Mouse (Mus musculus) ES-Bruce4 (cell line): Measurements from ENCODE around the gene Slc23a2. TPM values are rescaled to one million over a fixed set of nuclear protein-coding genes. Genes with fewer than 3 reads are reported as not detected.

Experiments used
- H3K27ac ChIP-seq: 2 replicates; pipeline ENCODE4 v1.5.1; 2012; ENCODE audit warnings: low read length, inconsistent platforms; ENCODE audit not compliant: insufficient read depth
- H3K27me3 ChIP-seq: 2 replicates; pipeline ENCODE4 v1.6.1; 2012; ENCODE audit warnings: mild to moderate bottlenecking, low read length, inconsistent platforms; ENCODE audit not compliant: control insufficient read depth, poor library complexity, insufficient read depth, severe bottlenecking
- H3K36me3 ChIP-seq: 2 replicates; pipeline ENCODE4 v1.6.1; 2012; ENCODE audit warnings: inconsistent platforms, mild to moderate bottlenecking, low read length, moderate library complexity; ENCODE audit not compliant: control insufficient read depth, poor library complexity, insufficient read depth, severe bottlenecking
- H3K4me1 ChIP-seq: one replicate; pipeline ENCODE4 v1.8.1; 2011; ENCODE audit warnings: low read length; ENCODE audit not compliant: control insufficient read depth, insufficient read depth
- H3K4me3 ChIP-seq: 2 replicates; pipeline ENCODE4 v1.5.1; 2011; ENCODE audit warnings: low read depth, mild to moderate bottlenecking, low read length
- H3K9ac ChIP-seq: 2 replicates; pipeline ENCODE4 v1.6.1; 2012; ENCODE audit warnings: low read depth, mild to moderate bottlenecking, inconsistent platforms; ENCODE audit not compliant: poor library complexity, severe bottlenecking
- H3K9me3 ChIP-seq: replicated peaks from 2 replicates; pipeline ENCODE4 v1.6.1; 2012; ENCODE audit warnings: mild to moderate bottlenecking, low read length, inconsistent platforms; ENCODE audit not compliant: control insufficient read depth, poor library complexity, insufficient read depth, severe bottlenecking
- CTCF ChIP-seq: IDR thresholded peaks from one replicate; pipeline ENCODE4 v1.8.1; 2011; ENCODE audit warnings: low read depth, low read length
- EP300 ChIP-seq: IDR thresholded peaks from 2 replicates; pipeline ENCODE4 v1.6.1; 2011; ENCODE audit warnings: low read depth, low read length; ENCODE audit not compliant: insufficient read depth
- POLR2A ChIP-seq: IDR thresholded peaks from one replicate; pipeline ENCODE4 v1.8.1; 2011; ENCODE audit warnings: low read length; ENCODE audit not compliant: insufficient read depth
- polyA plus RNA-seq: library from polyadenylated mRNA; stranded (reverse); fragments of >200 nt; gene quantifications from 2 replicates; pipeline ENCODE4 v1.2.4, GENCODE M21; 2011; ENCODE audit warnings: low read depth; ENCODE audit not compliant: missing spikeins, insufficient read depth, insufficient read length

The Slc23a2 gene
- polyA plus RNA-seq, 1 experiment: 20.8 TPM

DNA sequence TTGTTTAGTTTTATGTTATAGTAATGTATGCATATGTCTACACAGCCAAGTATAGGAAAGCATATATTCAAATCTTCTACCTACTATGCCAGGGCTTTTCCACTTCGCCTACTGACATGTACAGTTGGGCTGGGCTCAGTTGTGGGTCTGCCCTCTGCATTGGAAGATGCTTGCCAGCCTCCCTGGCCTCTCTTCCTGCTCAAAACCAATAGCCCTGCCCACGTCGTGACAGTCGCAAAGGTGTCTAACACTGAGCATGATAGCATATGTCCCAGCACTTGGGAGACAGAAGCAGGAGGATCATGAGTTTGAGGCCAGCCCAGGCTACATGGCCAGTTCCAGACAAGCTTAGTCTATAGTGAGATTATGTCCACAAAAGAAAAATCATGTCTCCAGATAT is 131.8 kb downstream of the Slc23a2 start:
- Histone ChIP-seq H3K36me3 (no peaks in the 10 kb centered on the region), H3K9me3 (no peaks in the 10 kb centered on the region), H3K4me1 (no peaks in the 10 kb centered on the region), H3K27me3 (no peaks in the 10 kb centered on the region), H3K9ac (no peak overlapping the region), H3K27ac (no peak overlapping the region), H3K4me3 (no peak overlapping the region)
- no peak for TF ChIP-seq POLR2A
- TF ChIP-seq EP300: no peak
- TF ChIP-seq CTCF: no peak

DNA sequence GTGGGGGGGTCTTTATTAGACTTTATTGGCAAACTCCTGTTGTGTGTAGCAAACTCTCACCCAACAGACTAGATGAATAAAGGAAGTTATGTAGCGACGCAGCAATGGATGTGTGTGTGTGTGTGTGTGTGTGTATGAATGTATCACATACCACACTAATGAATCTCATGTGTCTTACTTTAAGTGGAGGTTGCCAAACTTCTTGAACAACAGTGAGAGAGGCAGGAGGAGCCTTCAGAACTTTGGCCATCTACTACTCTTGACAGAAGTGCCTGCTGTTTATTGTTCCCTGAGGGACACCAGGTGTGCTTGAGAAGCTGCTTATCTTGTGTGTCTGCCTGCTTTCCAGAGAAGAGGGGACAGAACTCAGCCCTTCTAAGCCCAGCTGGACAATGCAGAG is 134.1 kb downstream of the Slc23a2 start:
- no peaks in the 10 kb centered on the region for H3K9me3 ChIP-seq
- no peaks in the 10 kb centered on the region for H3K4me1 ChIP-seq
- H3K27me3 ChIP-seq: no peaks in the 10 kb centered on the region
- no peak overlapping the region for H3K4me3 ChIP-seq
- no peak overlapping the region for H3K9ac ChIP-seq
- no peak overlapping the region for H3K27ac ChIP-seq
- no peaks in the 10 kb centered on the region for H3K36me3 ChIP-seq
- TF ChIP-seq CTCF (no peak), POLR2A (no peak), EP300 (no peak)

DNA sequence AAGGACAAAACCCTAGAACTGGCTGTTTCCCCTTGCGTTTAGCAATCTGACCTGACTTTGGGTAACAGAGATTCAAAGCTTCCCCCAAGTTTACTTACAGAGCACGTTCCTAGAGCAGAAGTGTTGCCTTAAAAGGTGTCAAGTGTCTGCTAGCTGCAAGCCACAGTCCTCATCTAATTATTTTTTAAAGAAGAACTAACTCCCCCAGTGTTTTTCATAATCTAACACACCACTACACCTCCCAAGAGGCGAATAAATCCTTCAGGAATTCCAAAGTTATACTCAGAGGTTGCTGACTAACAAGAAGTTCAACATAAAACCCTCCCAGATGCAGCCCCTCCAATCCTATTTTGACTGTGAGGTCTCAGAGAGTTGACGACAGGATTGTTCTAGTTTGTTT is 136.7 kb downstream of the Slc23a2 start:
- TF ChIP-seq CTCF (no peak), POLR2A (no peak), EP300 (no peak)
- H3K9ac ChIP-seq: no peak overlapping the region
- no peaks in the 10 kb centered on the region for H3K36me3 ChIP-seq
- no peaks in the 10 kb centered on the region for H3K9me3 ChIP-seq
- H3K4me1 ChIP-seq: no peaks in the 10 kb centered on the region
- no peaks in the 10 kb centered on the region for H3K27me3 ChIP-seq
- no peak overlapping the region for H3K27ac ChIP-seq
- H3K4me3 ChIP-seq: no peak overlapping the region

DNA sequence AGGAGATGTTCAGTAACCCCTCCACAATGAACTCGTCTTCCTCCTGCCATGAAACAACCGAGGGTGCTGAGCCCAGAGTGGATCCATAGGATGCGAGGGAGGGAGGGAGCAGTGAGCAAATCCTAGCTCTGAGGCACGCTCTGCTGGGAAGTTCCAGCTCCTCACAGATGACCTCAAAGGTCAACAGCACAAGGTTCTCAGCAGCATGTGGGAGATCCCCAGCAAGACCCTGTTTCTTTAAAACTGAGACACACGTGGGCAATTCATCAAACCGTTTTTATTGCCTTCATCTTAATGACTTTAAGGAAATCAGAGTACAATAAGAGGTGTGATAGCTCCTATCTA is 137.5 kb downstream of the Slc23a2 start:
- H3K4me3 ChIP-seq: no peak overlapping the region
- no peak overlapping the region for H3K27ac ChIP-seq
- no peaks in the 10 kb centered on the region for H3K4me1 ChIP-seq
- H3K36me3 ChIP-seq: no peaks in the 10 kb centered on the region
- no peaks in the 10 kb centered on the region for H3K27me3 ChIP-seq
- TF ChIP-seq POLR2A: no peak
- TF ChIP-seq CTCF: no peak
- TF ChIP-seq EP300: no peak
- no peak overlapping the region for H3K9ac ChIP-seq
- H3K9me3 ChIP-seq: no peaks in the 10 kb centered on the region

DNA sequence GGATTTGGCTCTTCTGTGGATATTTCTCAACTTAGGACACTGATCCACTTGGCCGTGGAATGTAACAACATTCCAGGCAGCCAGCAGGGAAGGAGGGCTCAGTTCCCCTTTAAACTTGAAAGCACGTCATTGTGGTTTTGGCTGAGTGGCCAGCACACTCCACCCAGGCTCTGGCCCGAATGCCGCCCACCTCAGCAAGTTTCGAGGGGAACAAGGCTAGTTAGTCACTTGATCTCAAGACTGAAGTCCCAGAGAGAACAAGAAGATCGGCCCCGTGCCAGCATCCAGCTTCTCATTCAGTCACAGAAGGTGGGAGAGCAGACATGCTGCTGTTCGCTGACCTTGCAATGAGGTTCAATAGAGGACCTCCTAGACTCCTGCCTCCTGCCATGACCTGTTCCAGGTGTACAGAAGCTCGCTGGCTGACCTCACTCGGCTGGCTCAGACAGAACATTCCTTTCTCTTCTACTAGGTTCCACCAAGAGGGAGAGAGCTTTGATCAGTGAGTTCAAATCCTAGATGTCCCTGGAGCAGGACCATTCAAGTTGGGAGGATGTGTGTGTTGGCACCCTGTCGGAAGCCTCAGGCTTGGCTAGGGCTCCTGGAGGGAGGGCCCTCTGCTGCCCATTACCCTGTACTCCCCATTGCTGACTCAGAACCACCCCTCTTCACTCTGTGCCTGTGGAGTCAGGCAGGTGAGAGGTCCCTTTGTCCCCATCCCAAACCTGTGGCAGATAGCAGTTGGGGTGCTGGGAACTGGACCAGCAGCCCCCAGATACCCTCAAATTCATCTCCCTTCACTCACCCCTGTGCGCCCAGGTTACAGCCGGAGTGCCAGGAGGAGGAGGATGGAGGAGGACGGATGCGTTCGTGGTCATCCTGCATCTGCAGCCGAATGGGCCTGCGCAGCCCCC is 138.1 kb downstream of the Slc23a2 start:
- H3K4me1 ChIP-seq: no peaks in the 10 kb centered on the region
- H3K27me3 ChIP-seq: no peaks in the 10 kb centered on the region
- no peaks in the 10 kb centered on the region for H3K9me3 ChIP-seq
- no peak overlapping the region for H3K4me3 ChIP-seq
- TF ChIP-seq EP300 (no peak), POLR2A (no peak), CTCF (no peak)
- no peak overlapping the region for H3K27ac ChIP-seq
- no peaks in the 10 kb centered on the region for H3K36me3 ChIP-seq
- H3K9ac ChIP-seq: no peak overlapping the region

DNA sequence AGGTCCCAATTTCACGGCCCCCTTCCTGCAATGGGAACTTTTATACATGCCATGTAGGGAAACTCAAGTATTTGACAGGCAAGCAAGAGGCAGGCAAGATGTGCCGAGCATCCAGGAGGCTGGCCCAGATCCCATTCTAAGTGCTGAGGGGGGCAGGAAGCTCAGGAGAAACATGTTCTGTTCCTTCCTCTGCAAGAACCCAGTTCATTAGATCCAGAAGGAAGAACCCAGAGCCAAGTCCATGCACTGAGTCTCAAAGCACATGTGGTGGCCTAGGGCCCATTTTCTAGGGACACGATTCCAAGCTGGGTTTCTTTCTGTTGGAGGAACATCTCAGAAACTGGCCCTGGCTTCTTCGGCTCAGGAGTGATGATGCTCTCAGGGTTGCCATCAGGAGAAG is 139.5 kb downstream of the Slc23a2 start:
- Histone ChIP-seq H3K27ac (no peak overlapping the region), H3K9me3 (no peaks in the 10 kb centered on the region), H3K4me1 (no peaks in the 10 kb centered on the region), H3K27me3 (no peaks in the 10 kb centered on the region), H3K36me3 (no peaks in the 10 kb centered on the region), H3K4me3 (no peak overlapping the region), H3K9ac (no peak overlapping the region)
- TF ChIP-seq EP300: no peak
- TF ChIP-seq CTCF: no peak
- no peak for TF ChIP-seq POLR2A
